Mouse (Mus musculus): ENCODE measurements at regions not wholly inside any gene's neighbourhood (a gene's known extent, or its start where the extent isn't known, plus 50 kb on each side); places are given as distances from the start of the nearest gene placed in this dataset.

GRCm38 (mm10) chr1:45985892-45986291 is 59.6 kb upstream of the Slc40a1 start:
- DNase-seq (ENCODE audit: low spot score): peak; percentile 35

DNA sequence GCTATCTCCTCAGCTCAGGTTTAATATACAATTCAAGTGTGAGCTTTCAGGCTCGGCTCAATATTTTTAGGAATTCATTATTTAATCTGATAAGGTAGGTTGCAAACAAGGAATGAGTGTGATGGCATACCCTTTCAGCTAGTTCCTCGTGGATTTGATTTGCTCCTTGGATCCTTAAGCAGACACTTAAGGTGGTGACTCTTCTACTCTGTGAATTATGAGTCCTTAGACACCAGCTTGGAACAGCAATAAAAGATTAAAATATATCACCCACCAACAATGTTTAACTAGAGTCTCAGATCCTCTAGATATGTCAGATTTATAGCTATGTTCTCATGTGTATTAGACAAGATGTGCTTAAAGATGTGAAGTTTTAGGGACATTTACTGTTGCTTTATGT is 60.4 kb upstream of the Slc40a1 start:
- no peak for DNase-seq (ENCODE audit: low spot score)

DNA sequence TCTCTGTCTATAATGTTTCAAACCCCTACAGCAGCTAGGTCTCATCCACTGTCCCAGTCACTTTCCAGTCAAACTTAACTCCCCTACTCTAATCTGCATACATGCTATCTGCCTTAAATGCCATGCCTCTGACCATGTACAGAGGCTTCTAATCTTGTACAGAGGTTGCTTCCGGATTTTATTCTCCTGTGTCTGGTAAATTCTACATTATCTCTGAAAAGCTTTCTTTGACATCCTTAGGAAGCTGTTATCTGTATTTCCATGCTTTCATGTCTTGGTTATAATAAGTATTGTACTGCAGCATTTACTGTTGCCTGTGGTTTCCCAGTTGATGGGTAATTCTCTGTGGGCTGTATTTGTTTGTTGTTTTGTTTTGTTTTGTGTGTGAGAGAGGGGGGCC is 63.9 kb upstream of the Dnah7b start:
- no peak for DNase-seq (ENCODE audit: low spot score)

DNA sequence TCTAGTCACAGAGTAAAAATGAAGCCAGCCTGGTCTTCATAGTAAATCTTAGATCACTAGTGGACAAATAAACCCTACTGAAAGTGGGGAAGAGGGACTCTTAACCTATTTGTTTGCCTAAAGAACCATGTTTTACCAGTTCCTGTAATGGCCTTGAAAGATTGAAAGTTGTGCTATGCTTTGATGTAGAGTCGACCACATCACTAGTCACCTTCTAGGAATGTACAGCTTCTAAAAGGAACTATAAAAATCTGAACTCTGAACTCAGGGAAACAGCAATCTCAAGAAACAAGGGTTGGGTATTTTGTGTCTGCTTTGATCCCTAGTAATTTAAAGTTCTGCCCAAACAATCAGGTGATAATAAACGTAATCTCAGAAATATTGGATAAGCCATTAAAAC is 62.6 kb upstream of the Dnah7b start:
- DNase-seq (ENCODE audit: low spot score): no peak

GRCm38 (mm10) chr1:46006790-46007189 is 59.3 kb upstream of the Dnah7b start:
- DNase-seq (ENCODE audit: low spot score): no peak

Data from lung, postnatal 25 days (tissue).